Mouse (Mus musculus): Measurements from ENCODE around the gene Tdrd6.

DNA sequence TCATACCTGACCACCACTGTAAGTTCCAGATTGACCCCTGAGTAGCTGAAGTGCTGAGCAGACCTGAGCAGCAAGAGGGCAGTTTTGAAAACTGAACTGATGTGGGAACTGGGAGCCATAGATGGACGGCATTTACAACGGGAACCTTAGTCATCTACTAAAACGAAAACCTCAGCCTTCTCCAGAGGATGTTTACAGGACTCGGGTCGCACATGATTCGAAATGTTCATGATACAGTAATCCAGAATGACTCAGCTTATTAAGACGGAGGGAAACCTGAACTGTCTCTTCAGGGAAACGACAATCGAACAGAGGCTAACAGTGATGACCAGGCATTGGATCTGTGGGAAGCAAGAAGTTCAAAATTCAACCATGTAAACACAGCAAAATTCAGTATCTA lies 10.9 kb downstream of the Tdrd6 start:
- TF ChIP-seq ZNF384 (IDR thresholded peaks at IDR 0.05; ENCODE audit: low read depth, low read length): no peak
- no peak for TF ChIP-seq MAFK (IDR thresholded peaks at IDR 0.05; ENCODE audit: insufficient read depth, low read depth, low read length)
- TF ChIP-seq ZC3H11A (IDR thresholded peaks at IDR 0.05; ENCODE audit: borderline replicate concordance, low read depth, low read length): no peak
- no peak for TF ChIP-seq HCFC1 (IDR thresholded peaks at IDR 0.05; ENCODE audit: borderline replicate concordance, insufficient read depth, low read length)
- TF ChIP-seq CHD2 (IDR thresholded peaks at IDR 0.05; ENCODE audit: low read depth, low read length): no peak

Data from ES-E14 (cell line).